Mouse (Mus musculus) urinary bladder, postnatal 14 days (tissue): Measurements from ENCODE around the gene Gm10295.
A peak's percentile ranks its signal among the peaks of the same experiment; 100 is the strongest.

Experiments used
- DNase-seq: peaks from one replicate; pipeline ENCODE4 v3.0.0; 2021; ENCODE audit warnings: low spot score

The Gm10295 gene

GRCm38 (mm10) chr7:71351364-71351763, at the start of gene Gm10295:
Gene Gm10295 (minus strand): TSS chr7:71351485.
- DNase-seq: no peak

- DNase-seq: no peak
These were observed 49.7 kb upstream of the Gm10295 start for GRCm38 (mm10) chr7:71401032-71401431.

- no peak for DNase-seq
These were observed 48.8 kb upstream of the Gm10295 start for GRCm38 (mm10) chr7:71399891-71400632.

- DNase-seq: no peak
These were observed 47.9 kb upstream of the Gm10295 start for GRCm38 (mm10) chr7:71398959-71399756.

GRCm38 (mm10) chr7:71398389-71398788, 47.1 kb upstream of the Gm10295 start:
- no peak for DNase-seq

- DNase-seq: no peak
These were observed 41.6 kb upstream of the Gm10295 start for GRCm38 (mm10) chr7:71392795-71393341.

- DNase-seq: no peak
These were observed 40.0 kb upstream of the Gm10295 start for GRCm38 (mm10) chr7:71391333-71391732.

- DNase-seq: no peak
These were observed 39.0 kb upstream of the Gm10295 start for GRCm38 (mm10) chr7:71390291-71390690.

- no peak for DNase-seq
These were observed 34.8 kb upstream of the Gm10295 start for GRCm38 (mm10) chr7:71386050-71386449.

- no peak for DNase-seq
These were observed 33.6 kb upstream of the Gm10295 start for GRCm38 (mm10) chr7:71384921-71385320.

GRCm38 (mm10) chr7:71383341-71384130, 32.3 kb upstream of the Gm10295 start:
- peak; percentile 33 for DNase-seq

- DNase-seq: peak; percentile 23
These were observed 28.8 kb upstream of the Gm10295 start for GRCm38 (mm10) chr7:71379826-71380825.

GRCm38 (mm10) chr7:71378812-71379760, 27.8 kb upstream of the Gm10295 start:
- DNase-seq: peak; percentile 38

- DNase-seq: no peak
These were observed 26.7 kb upstream of the Gm10295 start for GRCm38 (mm10) chr7:71377983-71378382.

- no peak for DNase-seq
These were observed 22.8 kb upstream of the Gm10295 start for GRCm38 (mm10) chr7:71374059-71374458.

GRCm38 (mm10) chr7:71371916-71372315, 20.6 kb upstream of the Gm10295 start:
- no peak for DNase-seq

- DNase-seq: no peak
These were observed 19.5 kb upstream of the Gm10295 start for GRCm38 (mm10) chr7:71370746-71371145.

GRCm38 (mm10) chr7:71370128-71370527, 18.8 kb upstream of the Gm10295 start:
- DNase-seq: no peak

- DNase-seq: no peak
These were observed 17.4 kb upstream of the Gm10295 start for GRCm38 (mm10) chr7:71368543-71369181.
